Mouse (Mus musculus) gastrocnemius, postnatal 36 days (tissue): ENCODE results near the gene Acot10. TPM values are rescaled to one million over a fixed set of nuclear protein-coding genes. Genes with fewer than 3 reads are reported as not detected.
"Not testable (repeated sequence)": the region's sequence is repeated elsewhere in the genome, so short reads cannot be mapped to it uniquely, and the experiment has no call there.

ENCODE experiments used
- DNase-seq, 2 experiments: peaks; one replicate each; pipeline ENCODE4 v3.0.0; 2022
- intact Hi-C: fragments of 180-260 bp; cut with DNase I; formaldehyde crosslinking; loops from one replicate; pipeline ENCODE4 v1.15.1; 2025
- long read RNA-seq, 2 experiments: library from polyadenylated mRNA; stranded (forward); transcript quantifications; one replicate each; pipeline ENCODE4 v2.0.0; 2021
- total RNA-seq, 2 experiments: library from RNA; stranded (reverse); gene quantifications; 2 replicates each; pipeline ENCODE4 v1.2.3; 2021

The Acot10 gene
- not detected for total RNA-seq
- long read RNA-seq, experiment 1: 0 reads
- long read RNA-seq, experiment 2: 0 reads

GRCm38 (mm10) chr15:20666650-20667049, at the start of gene Acot10:
Acot10 (minus strand) TSS chr15:20666750.
- intact Hi-C loops: no loop called here
- DNase-seq: no peak

- no peak for DNase-seq
- intact Hi-C loops: no loop called here
Measured at GRCm38 (mm10) chr15:20711859-20712258, 45.3 kb upstream of the Acot10 start.

DNA sequence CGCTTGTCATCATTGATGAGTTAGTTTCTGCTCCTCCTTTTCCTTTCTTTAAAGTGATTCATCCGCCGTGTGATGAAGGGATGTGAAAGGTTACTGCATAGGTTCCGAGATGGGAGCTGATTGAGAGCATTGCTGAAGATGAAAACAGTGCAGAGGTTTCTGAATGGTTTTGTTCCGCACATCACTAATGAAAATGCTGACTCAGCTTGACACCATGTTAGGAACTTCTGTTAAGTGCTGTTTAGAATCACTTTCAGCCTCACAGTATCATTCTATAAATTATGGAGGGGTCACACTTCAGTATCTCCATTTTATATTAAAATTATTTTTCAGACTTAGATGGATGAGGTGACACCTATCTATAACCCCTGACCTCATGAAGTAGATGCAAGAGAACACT, 29.7 kb upstream of the Acot10 start:
- intact Hi-C loops: no loop called here

DNA sequence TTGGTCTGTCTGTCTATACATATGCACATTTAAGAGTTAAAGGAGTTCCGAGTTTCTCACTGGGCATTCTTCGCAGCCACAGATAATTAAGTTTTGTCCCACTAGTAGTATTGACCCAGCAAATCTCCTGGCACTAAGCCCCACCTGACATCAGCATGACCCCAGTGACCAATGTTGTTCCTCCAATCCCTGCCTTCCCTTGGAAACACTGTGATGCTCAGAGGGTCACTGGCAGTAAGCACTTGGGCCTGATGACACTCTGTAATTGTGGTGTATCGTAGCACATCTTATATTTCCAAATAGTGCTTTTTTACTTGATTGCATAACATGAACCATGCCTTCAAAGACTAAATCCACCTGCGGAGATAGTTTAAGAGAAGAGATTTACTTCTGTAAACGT, 17.6 kb upstream of the Acot10 start:
- intact Hi-C loops: no loop called here
- no peak for DNase-seq

More for the DNA sequence above, 29.7 kb upstream of the Acot10 start:
- no peak for DNase-seq

DNA sequence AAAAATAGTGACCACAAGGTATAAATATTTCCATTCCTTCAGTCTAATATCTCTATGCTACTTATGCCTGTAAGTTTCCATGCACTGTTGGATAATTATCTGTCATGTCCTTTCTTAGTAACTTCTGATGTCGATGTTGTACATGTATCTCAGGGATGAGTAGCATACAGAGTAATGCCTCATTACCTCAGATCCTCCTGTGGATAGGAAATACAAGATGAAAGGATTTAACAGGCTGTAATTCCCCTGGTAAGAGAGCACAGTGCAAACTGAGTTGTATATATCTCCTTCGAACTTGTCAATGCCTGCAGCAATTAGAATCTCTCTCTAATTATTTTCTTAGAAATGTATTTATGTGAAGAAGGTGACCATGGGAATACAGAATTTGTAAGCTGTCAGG, 16.2 kb upstream of the Acot10 start:
- no peak for DNase-seq
- intact Hi-C loops: no loop called here

DNA sequence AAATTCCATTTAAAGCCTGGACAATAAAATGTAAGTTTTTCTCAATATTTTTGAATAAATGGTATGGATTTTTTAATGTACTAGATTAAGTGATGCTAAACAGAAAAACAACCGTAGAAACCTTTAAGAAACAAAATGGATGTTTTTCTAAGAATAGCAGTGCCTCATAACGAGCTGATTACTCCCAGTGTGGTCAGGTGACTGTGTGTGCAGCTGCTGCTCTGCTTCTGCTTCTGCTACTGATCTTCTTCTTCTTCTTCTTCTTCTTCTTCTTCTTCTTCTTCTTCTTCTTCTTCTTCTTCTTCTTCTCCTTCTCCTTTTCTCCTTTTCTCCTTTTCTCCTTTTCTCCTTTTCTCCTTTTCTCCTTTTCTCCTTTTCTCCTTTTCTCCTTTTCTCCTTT, 3.0 kb upstream of the Acot10 start:
- DNase-seq, intact Hi-C loops: not testable (repeated sequence)

GRCm38 (mm10) chr15:20667989-20668388, 1.4 kb upstream of the Acot10 start:
- intact Hi-C loops: no loop called here

GRCm38 (mm10) chr15:20667350-20667749, 800 bp upstream of the Acot10 start:
- DNase-seq: no peak
- intact Hi-C loops: no loop called here

More at GRCm38 (mm10) chr15:20667989-20668388, 1.4 kb upstream of the Acot10 start:
- DNase-seq: no peak

DNA sequence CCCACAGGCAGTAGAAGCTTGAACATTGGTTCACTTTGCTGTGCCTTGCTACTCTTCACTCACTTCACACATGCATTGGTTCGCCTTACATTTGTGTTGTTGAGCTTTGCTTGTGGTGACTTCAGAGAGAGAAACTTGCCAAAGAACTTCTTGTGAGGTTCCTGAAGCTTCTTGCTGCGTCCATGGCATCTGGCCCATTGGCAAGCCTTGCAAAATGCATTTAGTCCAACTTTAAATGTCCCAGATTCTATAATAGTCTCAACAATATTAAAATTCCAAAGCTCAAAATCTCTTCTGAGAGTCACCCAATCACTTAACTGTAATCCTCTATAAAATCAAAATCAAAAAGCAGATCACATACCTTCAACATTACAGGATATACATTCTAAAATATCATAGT, 6.3 kb downstream of the Acot10 start:
- intact Hi-C loops: no loop called here
- no peak for DNase-seq

DNA sequence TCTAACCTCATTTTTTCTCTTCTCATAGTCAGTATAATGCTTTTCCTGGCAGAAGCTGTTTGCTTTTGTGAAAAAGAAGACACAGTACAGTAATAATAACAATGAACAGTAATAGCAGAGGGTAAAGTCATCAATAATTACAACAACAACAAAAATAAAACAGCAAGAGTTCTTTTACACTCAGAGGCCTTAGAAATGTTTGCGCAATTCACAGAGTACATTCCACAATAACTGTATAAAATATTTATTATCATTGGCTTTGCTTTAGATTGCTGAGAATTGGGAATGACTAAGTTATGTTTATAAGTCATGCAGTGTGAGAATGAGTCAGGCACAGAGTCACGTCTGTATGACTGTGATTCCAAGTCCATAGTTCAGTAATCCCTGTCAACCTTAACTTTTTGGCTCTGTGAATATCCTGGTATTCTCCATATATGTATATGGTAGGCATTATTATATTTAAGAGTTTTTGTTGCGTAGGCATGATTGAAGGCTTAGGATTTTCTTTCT, 23.6 kb downstream of the Acot10 start:
- intact Hi-C loops: no loop called here

GRCm38 (mm10) chr15:20639155-20639554, 27.4 kb downstream of the Acot10 start:
- DNase-seq: no peak
- intact Hi-C loops: no loop called here

More for the DNA sequence above, 23.6 kb downstream of the Acot10 start:
- DNase-seq: no peak

GRCm38 (mm10) chr15:20634593-20634992, 32.0 kb downstream of the Acot10 start:
- intact Hi-C loops: no loop called here
- DNase-seq: no peak

Other genes with a start within 250 kb of the Acot10 start
- not detected for gene Cdh12, start 217.5 kb downstream of the Acot10 start, total RNA-seq